Mouse (Mus musculus) Patski (cell line): ENCODE measurements at regions not wholly inside any gene's neighbourhood (a gene's known extent, or its start where the extent isn't known, plus 50 kb on each side); places are given as distances from the start of the nearest gene placed in this dataset.
A peak's percentile ranks its signal among the peaks of the same experiment; 100 is the strongest.

Source experiments
- ATAC-seq: fragments of 100-300 bp; one replicate; pipeline ENCODE4 v1.8.0; 2021
- CTCF ChIA-PET: fragments of 350-600 bp; sonication (Branson Sonifier 250); formaldehyde crosslinking; loops from one replicate; lab custom pipeline; 2022; ENCODE audit warnings: inconsistent platforms; lab: Charles Lee
- POLR2A ChIA-PET: fragments of 350-600 bp; sonication (Branson Sonifier 250); formaldehyde crosslinking; loops from one replicate; lab custom pipeline; 2022; ENCODE audit warnings: antibody characterized with exemption, inconsistent platforms; lab: Charles Lee
- DNase-seq: peaks from one replicate; pipeline ENCODE4 v3.0.0-alpha.2; 2011; ENCODE audit warnings: low read depth, low spot score
- H3K27me3 ChIP-seq: fragments of 371-371 bp; one replicate; pipeline ENCODE4 v1.5.1; 2021
- CTCF ChIP-seq: fragments of 100-300 bp; IDR thresholded peaks from one replicate; pipeline ENCODE4 v1.5.1; 2021
- in situ Hi-C: fragments of 300-500 bp; cut with MboI; formaldehyde crosslinking; loops from 3 replicates; pipeline ENCODE4 v1.11.1; 2018; ENCODE audit warnings: low pct_unique_long_range_greater_than_20kb, mixed read lengths

DNA sequence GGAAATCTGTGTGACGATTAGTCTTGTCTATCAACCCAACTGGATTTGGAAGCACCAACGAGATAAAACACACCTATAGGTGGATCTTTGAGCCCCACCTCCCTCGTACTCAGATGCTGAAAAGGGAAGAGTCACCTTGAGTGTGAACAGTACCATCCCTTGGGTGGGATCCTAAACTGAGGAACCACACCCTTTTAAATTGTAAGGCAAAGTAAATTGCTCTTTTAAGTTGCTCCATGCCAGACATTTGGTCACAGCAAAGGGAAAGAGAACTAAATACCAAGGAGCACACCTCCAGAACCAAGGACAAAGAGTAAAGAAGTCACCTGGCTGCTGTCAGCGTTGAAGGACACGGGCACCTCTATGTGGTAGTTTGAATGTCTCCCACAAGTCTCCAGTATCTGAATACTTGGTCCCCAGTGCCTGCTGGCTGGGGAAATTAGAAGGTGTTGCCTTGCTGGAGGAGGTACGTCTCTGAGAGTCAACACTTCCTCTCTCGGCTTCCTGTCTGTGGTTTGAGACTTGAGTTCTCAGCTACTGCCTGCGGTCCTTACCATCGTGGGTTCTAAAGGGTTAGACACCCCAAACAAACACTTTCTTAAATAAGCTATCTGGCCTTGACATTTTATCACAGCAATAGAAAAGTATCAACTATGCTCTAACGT lies 95.6 kb upstream of the Noct start:
- CTCF ChIA-PET = no interaction called here
- H3K27me3 ChIP-seq = peaks cover 4% of the 10 kb centered on the region
- ATAC-seq (no peak), DNase-seq (no peak)
- POLR2A ChIA-PET = no interaction called here
- in situ Hi-C loops = loop anchor here (10.0 kb wide), 1 partner anchor 734 kb away; no protein-coding TSS in a partner anchor
- TF ChIP-seq CTCF = no peak

- POLR2A ChIA-PET = interaction anchor here (0.9 kb wide), 1 partner anchor 86 kb away, joined by 3 read pairs; no protein-coding TSS in a partner anchor
- ATAC-seq (no peak), DNase-seq (no peak)
- CTCF ChIA-PET = interaction anchor here (0.7 to 1.7 kb wide), 4 partner anchors 10 to 39 kb away, joined by 3 to 6 read pairs (median 3); no protein-coding TSS in a partner anchor
- TF ChIP-seq CTCF = no peak
- in situ Hi-C loops = no loop called here
- no peaks in the 10 kb centered on the region for H3K27me3 ChIP-seq
These were observed 93.5 kb upstream of the Noct start for GRCm38 (mm10) chr3:51130709-51131108.

DNA sequence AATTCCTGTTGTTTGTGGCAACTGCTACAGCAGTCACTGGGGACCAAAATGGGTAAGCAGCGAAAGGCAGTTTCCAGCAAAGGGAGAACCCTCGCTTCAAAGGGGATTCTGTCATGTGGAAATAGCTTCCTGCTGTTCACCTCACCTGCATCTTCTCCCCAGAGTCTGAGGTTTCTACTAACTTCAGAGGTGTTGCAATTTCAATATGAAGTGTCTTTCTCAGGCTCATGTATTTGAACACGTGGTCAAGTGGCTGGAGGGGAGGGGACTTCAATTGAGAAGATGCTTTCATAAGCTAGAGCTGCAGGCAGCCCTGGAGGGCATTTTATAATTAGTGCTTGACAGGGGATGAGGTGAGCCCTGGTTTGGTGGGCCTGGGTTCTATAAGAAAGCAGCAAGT lies 92.9 kb upstream of the Noct start:
- POLR2A ChIA-PET = no interaction called here
- H3K27me3 ChIP-seq = no peaks in the 10 kb centered on the region
- in situ Hi-C loops = no loop called here
- DNase-seq = no peak
- CTCF ChIA-PET = interaction anchor here (0.7 to 1.7 kb wide), 4 partner anchors 10 to 39 kb away, joined by 3 to 6 read pairs (median 3); no protein-coding TSS in a partner anchor
- ATAC-seq = no peak
- no peak for TF ChIP-seq CTCF

GRCm38 (mm10) chr3:51132736-51133135 lies 91.5 kb upstream of the Noct start:
- DNase-seq = no peak
- no peak for TF ChIP-seq CTCF
- in situ Hi-C loops = no loop called here
- no peaks in the 10 kb centered on the region for H3K27me3 ChIP-seq
- no peak for ATAC-seq
- POLR2A ChIA-PET = interaction anchor here (1.5 kb wide), 1 partner anchor 13 kb away, joined by 4 read pairs; no protein-coding TSS in a partner anchor
- CTCF ChIA-PET = interaction anchor here (1.6 kb wide), 1 partner anchor 23 kb away, joined by 4 read pairs; no protein-coding TSS in a partner anchor

DNA sequence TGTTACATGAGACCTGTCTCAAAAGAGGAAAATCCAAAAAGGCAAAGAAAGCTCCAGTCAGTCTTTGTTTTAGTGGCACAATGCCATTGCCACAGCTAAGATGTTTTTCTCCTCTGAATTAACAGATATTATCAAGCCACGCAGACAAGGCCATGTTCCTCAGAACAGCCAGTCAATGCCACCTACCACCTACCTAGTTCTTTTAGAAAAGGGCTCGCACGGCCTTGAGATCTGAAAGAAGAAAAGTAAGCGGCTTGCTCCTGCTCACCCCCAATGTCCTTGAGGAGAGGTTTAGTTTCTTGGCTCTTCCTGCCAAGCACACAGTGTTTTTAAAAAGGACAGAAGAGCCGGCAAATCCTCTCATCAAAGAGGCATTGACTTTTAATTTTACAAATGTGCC lies 88.7 kb upstream of the Noct start:
- no peaks in the 10 kb centered on the region for H3K27me3 ChIP-seq
- no peak for TF ChIP-seq CTCF
- ATAC-seq (no peak), DNase-seq (no peak)
- in situ Hi-C loops = no loop called here
- CTCF ChIA-PET = no interaction called here
- POLR2A ChIA-PET = interaction anchor here (0.6 kb wide), 1 partner anchor 377 kb away, joined by 3 read pairs; no protein-coding TSS in a partner anchor

GRCm38 (mm10) chr3:51137730-51138312 lies 86.4 kb upstream of the Noct start:
- in situ Hi-C loops = no loop called here

GRCm38 (mm10) chr3:51145985-51146384 lies 78.3 kb upstream of the Noct start:
- DNase-seq = no peak
- ChIA-PET POLR2A (interaction anchor here (1.5 kb wide), 1 partner anchor 13 kb away, joined by 4 read pairs; no protein-coding TSS in a partner anchor), CTCF (interaction anchor here (0.7 to 0.8 kb wide), 2 partner anchors 12 to 66 kb away, joined by 3 read pairs; no protein-coding TSS in a partner anchor)
- TF ChIP-seq CTCF = no peak
- no peaks in the 10 kb centered on the region for H3K27me3 ChIP-seq
- in situ Hi-C loops = no loop called here
- ATAC-seq = no peak

More at GRCm38 (mm10) chr3:51137730-51138312, 86.4 kb upstream of the Noct start:
- DNase-seq = no peak
- H3K27me3 ChIP-seq = no peaks in the 10 kb centered on the region
- ChIA-PET CTCF (interaction anchor here (3.2 kb wide), 1 partner anchor 16 kb away, joined by 10 read pairs; no protein-coding TSS in a partner anchor), POLR2A (no interaction called here)
- no peak for TF ChIP-seq CTCF
- ATAC-seq = no peak

GRCm38 (mm10) chr3:51150012-51150411 lies 74.2 kb upstream of the Noct start:
- ChIA-PET CTCF (interaction anchor here (0.6 to 1.7 kb wide), 3 partner anchors 10 to 20 kb away, joined by 3 to 4 read pairs (median 3); no protein-coding TSS in a partner anchor), POLR2A (interaction anchor here (0.9 kb wide), 1 partner anchor 16 kb away, joined by 3 read pairs; no protein-coding TSS in a partner anchor)
- in situ Hi-C loops = loop anchor here (25.0 kb wide), 1 partner anchor 1888 kb away; no protein-coding TSS in a partner anchor
- peak; percentile 90 for ATAC-seq
- H3K27me3 ChIP-seq = no peaks in the 10 kb centered on the region
- peak; percentile 96 for DNase-seq
- TF ChIP-seq CTCF = no peak

DNA sequence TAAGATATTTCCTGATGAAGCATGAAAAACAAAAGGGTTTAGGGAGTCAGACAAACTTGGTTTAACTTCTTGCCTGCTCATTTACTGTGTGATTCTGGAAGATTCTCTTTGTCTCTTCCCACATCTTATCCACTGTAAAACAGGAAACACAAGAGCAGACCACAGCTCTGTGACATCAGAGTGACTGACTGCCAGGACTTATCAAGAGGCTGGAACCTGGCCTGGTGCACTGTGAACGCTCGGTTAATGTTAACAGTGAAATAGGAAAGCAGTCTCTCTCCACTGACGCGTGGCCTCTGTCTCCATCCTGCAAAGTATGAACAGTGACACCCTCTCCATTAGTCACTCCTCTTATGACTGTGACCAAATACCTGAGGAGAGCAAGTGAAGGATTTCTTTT lies 73.1 kb upstream of the Noct start:
- POLR2A ChIA-PET = no interaction called here
- DNase-seq (peak; percentile 68), ATAC-seq (peak; percentile 19)
- CTCF ChIA-PET = no interaction called here
- no peak for TF ChIP-seq CTCF
- in situ Hi-C loops = loop anchor here (25.0 kb wide), 1 partner anchor 1889 kb away; no protein-coding TSS in a partner anchor
- H3K27me3 ChIP-seq = no peaks in the 10 kb centered on the region

GRCm38 (mm10) chr3:51155621-51156020 lies 68.6 kb upstream of the Noct start:
- peak; percentile 70 for ATAC-seq
- peak; percentile 86 for DNase-seq
- CTCF ChIA-PET = interaction anchor here (1.0 to 6.1 kb wide), 7 partner anchors 10 to 104 kb away, joined by 3 to 30 read pairs (median 4); no protein-coding TSS in a partner anchor
- no peaks in the 10 kb centered on the region for H3K27me3 ChIP-seq
- TF ChIP-seq CTCF = no peak
- in situ Hi-C loops = loop anchor here (25.0 kb wide), 1 partner anchor 1893 kb away; no protein-coding TSS in a partner anchor
- POLR2A ChIA-PET = interaction anchor here (1.0 kb wide), 1 partner anchor 161 kb away, joined by 3 read pairs; no protein-coding TSS in a partner anchor
